Mouse (Mus musculus): Measurements from ENCODE around the gene Fndc1. TPM values are rescaled to one million over a fixed set of nuclear protein-coding genes. Genes with fewer than 3 reads are reported as not detected.
A peak's percentile ranks its signal among the peaks of the same experiment; 100 is the strongest.

Fndc1 gene
- polyA plus RNA-seq, 1 experiment from 2014 or later: 8.6 TPM

DNA sequence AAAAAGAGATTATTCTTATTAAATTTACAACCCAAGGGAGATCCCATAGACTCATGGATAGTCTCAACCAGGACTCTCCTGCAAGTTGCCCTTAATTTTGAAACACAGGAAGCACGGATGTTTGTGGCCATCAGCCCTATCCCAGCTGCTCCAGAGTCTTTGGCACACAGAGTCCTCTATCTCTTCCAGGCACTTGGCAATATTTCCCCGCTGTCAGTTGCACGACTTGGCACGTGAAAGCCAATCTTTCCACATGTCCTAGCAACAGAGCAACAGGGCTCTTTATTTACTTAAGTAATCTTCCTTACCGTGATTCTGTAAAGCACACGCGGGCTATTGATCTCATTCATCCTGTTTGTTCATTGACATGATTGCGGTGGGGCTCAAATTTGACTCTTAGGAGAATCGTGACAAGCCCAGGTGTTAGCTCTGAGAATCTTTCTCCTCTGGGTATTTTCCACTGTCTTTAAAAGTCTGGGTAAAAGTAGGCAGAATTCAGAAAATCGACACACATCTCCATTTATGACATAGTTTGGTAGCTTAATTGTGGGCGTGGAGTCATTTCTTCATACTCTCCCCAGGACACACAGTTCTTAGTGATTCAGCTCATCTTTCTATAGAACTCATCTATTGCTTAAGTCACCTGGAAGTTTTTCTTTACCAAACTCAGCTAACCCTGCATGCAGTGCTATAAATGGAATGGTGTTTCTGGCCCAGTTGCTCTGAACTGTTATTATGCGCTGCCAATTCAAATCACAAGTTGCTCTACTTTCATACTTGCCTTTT lies 13.6 kb upstream of the Fndc1 start:
- H3K9ac ChIP-seq (replicated peaks; ENCODE audit: low read depth, low read length): no peak overlapping the region
- H3K27ac ChIP-seq (ENCODE audit: low read depth, low read length): no peak overlapping the region
- H3K36me3 ChIP-seq (ENCODE audit: control insufficient read depth, insufficient read depth, low read length): no peaks in the 10 kb centered on the region
- 77% methylated on average over 12 of the region's 12 CpGs for WGBS
- no peak for ATAC-seq (ENCODE audit: low read depth)
- H3K4me2 ChIP-seq (ENCODE audit: low read depth, low read length): no peak overlapping the region
- no peaks in the 10 kb centered on the region for H3K27me3 ChIP-seq (ENCODE audit: control insufficient read depth, insufficient read depth, low read length)
- H3K4me1 ChIP-seq (ENCODE audit: control insufficient read depth, insufficient read depth, low read length): no peaks in the 10 kb centered on the region
- no peaks in the 10 kb centered on the region for H3K9me3 ChIP-seq (ENCODE audit: control insufficient read depth, low read length)
- H3K4me3 ChIP-seq (ENCODE audit: low read depth, low read length): no peak overlapping the region

DNA sequence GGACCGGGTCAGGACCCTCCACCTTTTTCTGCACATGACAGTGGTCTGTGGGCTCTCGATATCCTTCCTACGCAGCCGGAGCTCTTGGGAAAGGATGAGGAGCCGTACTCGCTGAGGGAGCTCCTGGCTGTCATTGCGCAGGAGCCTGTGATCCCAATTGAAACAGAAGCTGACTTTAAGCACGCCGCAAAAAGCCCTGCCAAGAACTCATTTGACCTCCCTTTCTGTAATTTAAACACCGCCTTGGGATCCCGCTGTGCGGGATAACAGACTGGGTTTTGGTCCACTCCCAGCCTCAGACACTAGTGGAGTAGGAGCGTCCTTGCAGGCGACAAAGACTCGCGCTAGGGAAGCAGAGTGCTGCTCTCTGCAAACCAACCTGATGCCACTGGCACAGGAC lies 484 bp upstream of the Fndc1 start:
- 8% methylated on average over 16 of the region's 16 CpGs for WGBS
- Histone ChIP-seq H3K27ac (ENCODE audit: low read depth, low read length) (no peak overlapping the region), H3K9me3 (ENCODE audit: control insufficient read depth, low read length) (no peaks in the 10 kb centered on the region), H3K9ac (replicated peaks; ENCODE audit: low read depth, low read length) (0 out of 2 replicates have a peak overlapping the region, but pooled peaks have one; percentile 11), H3K4me3 (ENCODE audit: low read depth, low read length) (peak overlapping the region; percentile 46), H3K4me2 (ENCODE audit: low read depth, low read length) (peak overlapping the region; percentile 99), H3K4me1 (ENCODE audit: control insufficient read depth, insufficient read depth, low read length) (peaks cover 6% of the 10 kb centered on the region; the same call in 1 of the 2 replicates), H3K27me3 (ENCODE audit: control insufficient read depth, insufficient read depth, low read length) (peaks cover 4% of the 10 kb centered on the region; the same call in 1 of the 2 replicates), H3K36me3 (ENCODE audit: control insufficient read depth, insufficient read depth, low read length) (no peaks in the 10 kb centered on the region)
- ATAC-seq (ENCODE audit: low read depth): 0 out of 2 replicates have a peak, but pooled peaks have one; percentile 17

DNA sequence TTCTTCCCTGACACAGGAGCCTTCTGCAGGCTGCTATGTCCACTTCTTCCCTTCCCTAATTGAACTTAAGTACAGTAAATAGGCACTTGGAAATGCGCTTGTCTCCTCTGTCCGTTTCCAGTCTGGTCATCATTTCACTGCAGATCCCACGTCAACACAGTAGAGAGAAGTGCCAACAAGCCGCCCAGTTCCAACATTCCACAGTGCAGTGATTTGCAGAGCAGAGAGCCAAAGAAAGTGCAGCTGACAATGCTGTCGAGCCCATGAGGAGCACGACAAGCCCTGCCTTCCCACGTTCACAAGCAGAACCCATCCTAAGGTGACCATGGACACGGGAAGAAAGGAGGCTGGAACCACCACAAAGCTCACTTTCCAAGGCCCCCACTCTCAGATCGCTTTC lies 1.7 kb downstream of the Fndc1 start:
- Histone ChIP-seq H3K4me3 (ENCODE audit: low read depth, low read length) (no peak overlapping the region), H3K27me3 (ENCODE audit: control insufficient read depth, insufficient read depth, low read length) (peaks cover 4% of the 10 kb centered on the region; the same call in 1 of the 2 replicates), H3K9ac (replicated peaks; ENCODE audit: low read depth, low read length) (no peak overlapping the region), H3K4me1 (ENCODE audit: control insufficient read depth, insufficient read depth, low read length) (peaks cover 6% of the 10 kb centered on the region; the same call in 1 of the 2 replicates), H3K27ac (ENCODE audit: low read depth, low read length) (no peak overlapping the region), H3K9me3 (ENCODE audit: control insufficient read depth, low read length) (no peaks in the 10 kb centered on the region), H3K4me2 (ENCODE audit: low read depth, low read length) (no peak overlapping the region), H3K36me3 (ENCODE audit: control insufficient read depth, insufficient read depth, low read length) (no peaks in the 10 kb centered on the region)
- 65% methylated on average over 9 of the region's 9 CpGs for WGBS
- ATAC-seq (ENCODE audit: low read depth): no peak

DNA sequence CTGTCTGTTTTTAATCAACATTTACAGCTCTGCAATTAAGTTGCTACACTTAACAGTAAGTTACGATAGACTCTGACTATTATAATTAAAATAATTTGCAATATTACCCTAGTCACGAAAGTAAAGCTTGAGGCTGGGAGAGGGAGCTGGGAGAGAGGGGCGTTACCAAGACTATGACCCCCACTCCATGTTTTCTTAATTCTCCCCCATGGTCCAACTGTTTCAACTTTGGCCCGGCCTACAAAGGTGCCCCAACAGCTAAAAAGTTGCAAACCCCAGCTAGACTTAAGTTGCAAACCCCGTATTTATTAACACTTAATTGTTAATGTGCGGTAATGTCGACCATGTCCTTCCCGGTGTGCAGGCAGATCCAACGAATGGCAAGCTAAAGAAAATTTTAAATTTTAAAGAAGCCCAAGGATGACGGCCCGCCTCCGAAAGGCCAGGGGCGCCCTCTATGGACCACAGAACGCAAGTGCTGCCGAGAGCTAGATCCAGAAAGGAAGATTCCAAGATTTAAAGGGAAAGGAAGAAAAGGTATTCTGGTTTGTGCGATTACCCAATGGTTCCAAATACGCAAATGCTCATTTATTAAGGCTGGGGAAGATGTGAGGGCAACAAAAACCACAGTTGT lies 5.4 kb downstream of the Fndc1 start:
- Histone ChIP-seq H3K27ac (ENCODE audit: low read depth, low read length) (no peak overlapping the region), H3K9ac (replicated peaks; ENCODE audit: low read depth, low read length) (no peak overlapping the region), H3K27me3 (ENCODE audit: control insufficient read depth, insufficient read depth, low read length) (peaks cover 4% of the 10 kb centered on the region; the same call in 1 of the 2 replicates), H3K4me3 (ENCODE audit: low read depth, low read length) (no peak overlapping the region), H3K36me3 (ENCODE audit: control insufficient read depth, insufficient read depth, low read length) (no peaks in the 10 kb centered on the region), H3K4me1 (ENCODE audit: control insufficient read depth, insufficient read depth, low read length) (0 out of 2 replicates have a peak, but pooled peaks cover under 1% of the 10 kb centered on the region), H3K4me2 (ENCODE audit: low read depth, low read length) (no peak overlapping the region), H3K9me3 (ENCODE audit: control insufficient read depth, low read length) (no peaks in the 10 kb centered on the region)
- no peak for ATAC-seq (ENCODE audit: low read depth)
- WGBS: 36% methylated on average over 17 of the region's 17 CpGs

DNA sequence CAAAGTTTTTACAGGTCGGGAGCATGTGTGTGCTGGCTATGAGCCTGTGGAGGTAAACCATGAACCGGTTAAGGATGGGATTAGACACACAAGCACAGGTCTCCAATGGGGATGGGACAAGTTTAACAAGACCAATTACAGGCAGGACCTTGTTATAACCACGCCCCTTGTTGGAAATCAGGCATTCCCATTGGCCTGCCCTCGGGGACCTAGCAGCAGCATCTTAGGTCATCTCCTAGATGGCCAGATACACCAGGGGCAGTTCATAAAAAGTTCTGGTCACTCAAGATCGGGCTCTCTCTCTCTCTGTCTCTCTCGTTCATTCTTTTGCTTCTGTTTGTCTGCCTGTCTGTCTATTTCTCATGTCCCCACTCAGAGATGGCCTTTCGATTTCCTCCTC lies 6.9 kb downstream of the Fndc1 start:
- ATAC-seq (ENCODE audit: low read depth): no peak
- Histone ChIP-seq H3K9ac (replicated peaks; ENCODE audit: low read depth, low read length) (no peak overlapping the region), H3K27ac (ENCODE audit: low read depth, low read length) (no peak overlapping the region), H3K4me2 (ENCODE audit: low read depth, low read length) (no peak overlapping the region), H3K4me1 (ENCODE audit: control insufficient read depth, insufficient read depth, low read length) (no peaks in the 10 kb centered on the region), H3K27me3 (ENCODE audit: control insufficient read depth, insufficient read depth, low read length) (no peaks in the 10 kb centered on the region), H3K4me3 (ENCODE audit: low read depth, low read length) (no peak overlapping the region), H3K9me3 (ENCODE audit: control insufficient read depth, low read length) (no peaks in the 10 kb centered on the region), H3K36me3 (ENCODE audit: control insufficient read depth, insufficient read depth, low read length) (no peaks in the 10 kb centered on the region)
- 88% methylated on average over 7 of the region's 7 CpGs for WGBS

DNA sequence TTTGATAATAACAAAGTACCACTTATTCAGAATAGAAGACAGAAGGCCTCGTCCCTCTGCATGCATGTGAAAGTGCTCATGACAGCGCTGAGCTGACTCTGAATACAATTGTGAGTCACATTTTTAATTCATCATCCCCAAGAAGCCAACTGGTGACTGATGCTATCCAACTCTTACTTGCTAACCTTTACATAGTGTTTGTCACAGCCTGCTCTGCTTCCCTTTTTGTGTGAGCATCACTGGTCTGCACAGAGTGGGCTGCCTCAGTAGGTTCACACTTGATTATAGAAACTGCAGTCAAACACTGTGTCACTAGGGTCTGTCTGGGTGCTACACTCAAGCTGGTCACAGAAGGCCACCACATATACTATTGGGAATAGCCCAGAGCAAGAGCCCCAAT lies 10.5 kb downstream of the Fndc1 start:
- Histone ChIP-seq H3K27me3 (ENCODE audit: control insufficient read depth, insufficient read depth, low read length) (no peaks in the 10 kb centered on the region), H3K4me1 (ENCODE audit: control insufficient read depth, insufficient read depth, low read length) (no peaks in the 10 kb centered on the region), H3K27ac (ENCODE audit: low read depth, low read length) (no peak overlapping the region), H3K9ac (replicated peaks; ENCODE audit: low read depth, low read length) (no peak overlapping the region), H3K4me2 (ENCODE audit: low read depth, low read length) (no peak overlapping the region), H3K9me3 (ENCODE audit: control insufficient read depth, low read length) (no peaks in the 10 kb centered on the region), H3K4me3 (ENCODE audit: low read depth, low read length) (no peak overlapping the region), H3K36me3 (ENCODE audit: control insufficient read depth, insufficient read depth, low read length) (no peaks in the 10 kb centered on the region)
- WGBS: 85% methylated on average over 2 of the region's 2 CpGs
- ATAC-seq (ENCODE audit: low read depth): no peak

DNA sequence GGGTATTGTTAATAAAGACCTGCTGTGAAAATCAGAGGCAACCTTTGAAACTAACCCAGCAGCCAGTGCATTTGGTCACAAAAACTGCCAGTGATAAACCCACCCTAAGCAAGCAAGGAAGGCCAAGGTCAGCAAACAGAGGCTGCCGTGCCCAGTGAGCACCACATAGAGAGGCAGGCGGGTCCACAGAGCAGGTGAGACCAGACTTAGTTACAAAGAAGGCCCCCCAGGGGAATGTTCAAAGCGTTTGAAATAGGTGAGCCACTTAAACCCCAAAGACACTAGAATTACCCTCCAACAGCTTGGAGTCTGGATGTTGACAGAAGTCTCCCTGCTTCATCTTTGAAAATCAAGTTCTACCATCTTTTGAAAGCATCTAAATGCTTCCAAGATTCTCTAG lies 12.7 kb downstream of the Fndc1 start:
- ATAC-seq (ENCODE audit: low read depth): no peak
- Histone ChIP-seq H3K4me2 (ENCODE audit: low read depth, low read length) (no peak overlapping the region), H3K9ac (replicated peaks; ENCODE audit: low read depth, low read length) (no peak overlapping the region), H3K36me3 (ENCODE audit: control insufficient read depth, insufficient read depth, low read length) (no peaks in the 10 kb centered on the region), H3K9me3 (ENCODE audit: control insufficient read depth, low read length) (no peaks in the 10 kb centered on the region), H3K27me3 (ENCODE audit: control insufficient read depth, insufficient read depth, low read length) (no peaks in the 10 kb centered on the region), H3K27ac (ENCODE audit: low read depth, low read length) (no peak overlapping the region), H3K4me1 (ENCODE audit: control insufficient read depth, insufficient read depth, low read length) (no peaks in the 10 kb centered on the region), H3K4me3 (ENCODE audit: low read depth, low read length) (no peak overlapping the region)
- 71% methylated on average over 3 of the region's 3 CpGs for WGBS

DNA sequence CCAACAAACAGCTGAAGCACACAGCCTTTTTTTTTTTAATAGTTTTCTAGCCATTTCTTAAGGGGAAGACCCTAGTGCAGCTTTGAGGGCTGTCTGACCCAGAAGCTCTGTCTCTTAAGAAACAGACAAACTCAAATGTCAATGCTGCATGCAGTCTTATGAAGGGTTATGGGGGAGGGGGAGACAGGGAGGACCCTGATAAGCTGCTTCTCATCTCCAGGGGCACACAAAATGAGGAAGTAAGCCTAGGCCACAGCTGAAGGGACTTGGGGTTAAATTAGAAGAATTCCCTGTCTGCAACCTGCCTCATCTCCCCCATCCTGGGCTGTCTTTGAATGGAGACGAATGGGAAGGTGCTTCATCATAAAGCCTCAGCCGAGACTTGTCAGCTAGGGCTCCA lies 19.1 kb downstream of the Fndc1 start:
- no peaks in the 10 kb centered on the region for H3K27me3 ChIP-seq (ENCODE audit: control insufficient read depth, insufficient read depth, low read length)
- no peak overlapping the region for H3K4me3 ChIP-seq (ENCODE audit: low read depth, low read length)
- no peak overlapping the region for H3K4me2 ChIP-seq (ENCODE audit: low read depth, low read length)
- ATAC-seq (ENCODE audit: low read depth): no peak
- H3K9ac ChIP-seq (replicated peaks; ENCODE audit: low read depth, low read length): no peak overlapping the region
- no peak overlapping the region for H3K27ac ChIP-seq (ENCODE audit: low read depth, low read length)
- H3K9me3 ChIP-seq (ENCODE audit: control insufficient read depth, low read length): no peaks in the 10 kb centered on the region
- no peaks in the 10 kb centered on the region for H3K4me1 ChIP-seq (ENCODE audit: control insufficient read depth, insufficient read depth, low read length)
- 86% methylated on average over 2 of the region's 2 CpGs for WGBS
- no peaks in the 10 kb centered on the region for H3K36me3 ChIP-seq (ENCODE audit: control insufficient read depth, insufficient read depth, low read length)

DNA sequence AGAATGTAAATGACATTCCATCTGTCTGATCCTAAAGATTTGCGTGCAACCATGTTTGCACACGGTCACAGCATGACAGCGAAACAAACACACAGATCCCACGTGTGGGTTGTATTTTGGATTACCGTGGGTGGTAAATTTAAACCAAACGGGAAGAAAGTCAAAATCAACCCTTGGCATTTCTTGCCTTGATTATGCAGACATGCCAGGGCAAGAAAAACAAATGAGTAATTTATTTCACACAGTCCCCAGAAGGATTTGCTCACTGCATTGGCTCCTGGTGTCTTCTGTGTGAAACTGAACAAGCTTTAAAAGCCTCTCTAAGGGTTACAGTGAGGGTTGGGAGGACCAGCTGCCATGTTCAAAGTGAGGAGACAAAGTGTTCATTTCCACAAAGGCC lies 22.0 kb downstream of the Fndc1 start:
- no peaks in the 10 kb centered on the region for H3K9me3 ChIP-seq (ENCODE audit: control insufficient read depth, low read length)
- no peaks in the 10 kb centered on the region for H3K36me3 ChIP-seq (ENCODE audit: control insufficient read depth, insufficient read depth, low read length)
- H3K4me2 ChIP-seq (ENCODE audit: low read depth, low read length): no peak overlapping the region
- H3K4me1 ChIP-seq (ENCODE audit: control insufficient read depth, insufficient read depth, low read length): no peaks in the 10 kb centered on the region
- no peak overlapping the region for H3K4me3 ChIP-seq (ENCODE audit: low read depth, low read length)
- H3K27me3 ChIP-seq (ENCODE audit: control insufficient read depth, insufficient read depth, low read length): no peaks in the 10 kb centered on the region
- ATAC-seq (ENCODE audit: low read depth): no peak
- no peak overlapping the region for H3K9ac ChIP-seq (replicated peaks; ENCODE audit: low read depth, low read length)
- no peak overlapping the region for H3K27ac ChIP-seq (ENCODE audit: low read depth, low read length)
- WGBS: 74% methylated on average over 6 of the region's 6 CpGs
